Mouse (Mus musculus): ENCODE results near the gene Slc26a10. TPM values are rescaled to one million over a fixed set of nuclear protein-coding genes. Genes with fewer than 3 reads are reported as not detected.
"Not testable (repeated sequence)": the region's sequence is repeated elsewhere in the genome, so short reads cannot be mapped to it uniquely, and the experiment has no call there.

The Slc26a10 gene
- polyA plus RNA-seq, 1 experiment from 2014 or later, result 2.2 TPM

- Histone ChIP-seq H3K4me2 (replicated peaks) (no peak overlapping the region), H3K4me3 (no peak overlapping the region), H3K9ac (no peak overlapping the region), H3K9me3 (replicated peaks) (no peaks in the 10 kb centered on the region), H3K27me3 (no peaks in the 10 kb centered on the region), H3K4me1 (peaks cover 19% of the 10 kb centered on the region), H3K36me3 (peaks cover 45% of the 10 kb centered on the region), H3K27ac (no peak overlapping the region)
- WGBS, result 87% methylated on average over 8 of the region's 8 CpGs
- no peak for ATAC-seq (ENCODE audit: low FRiP score)
Observed at GRCm38 (mm10) chr10:127197104-127197503, 16.7 kb upstream of the Slc26a10 start.

- H3K4me3 ChIP-seq, result peak overlapping the region; percentile 92
- H3K27me3 ChIP-seq, result no peaks in the 10 kb centered on the region
- H3K27ac ChIP-seq, result peak overlapping the region; percentile 93
- peak overlapping the region; percentile 99 for H3K9ac ChIP-seq
- 6% methylated on average over 5 of the region's 5 CpGs for WGBS
- H3K9me3 ChIP-seq (replicated peaks), result no peaks in the 10 kb centered on the region
- peaks cover 47% of the 10 kb centered on the region for H3K36me3 ChIP-seq
- H3K4me2 ChIP-seq (replicated peaks), result peak overlapping the region; percentile 88
- peak; percentile 30 for ATAC-seq (ENCODE audit: low FRiP score)
- peaks cover 19% of the 10 kb centered on the region for H3K4me1 ChIP-seq
Observed at GRCm38 (mm10) chr10:127196392-127196791, 15.9 kb upstream of the Slc26a10 start.

GRCm38 (mm10) chr10:127195328-127196129, 15.1 kb upstream of the Slc26a10 start, which contains the start of gene Dtx3:
Gene Dtx3 (minus strand): TSS chr10:127195728.
- under 1% methylated on average over 38 of the region's 47 CpGs for WGBS
- H3K36me3 ChIP-seq, result peaks cover 43% of the 10 kb centered on the region

GRCm38 (mm10) chr10:127194428-127195327, 14.2 kb upstream of the Slc26a10 start:
- Histone ChIP-seq H3K9me3 (replicated peaks) (no peaks in the 10 kb centered on the region), H3K4me3 (peak overlapping the region; percentile 92), H3K4me1 (peaks cover 30% of the 10 kb centered on the region), H3K9ac (peak overlapping the region; percentile 99), H3K27ac (peak overlapping the region; percentile 93), H3K27me3 (no peaks in the 10 kb centered on the region), H3K36me3 (peaks cover 36% of the 10 kb centered on the region), H3K4me2 (replicated peaks) (peak overlapping the region; percentile 88)
- ATAC-seq (ENCODE audit: low FRiP score), result peak; percentile 39; the same call in 1 of the 2 replicates
- 23% methylated on average over 22 of the region's 22 CpGs for WGBS

More at GRCm38 (mm10) chr10:127195328-127196129, 15.1 kb upstream of the Slc26a10 start, which contains the start of gene Dtx3:
- peak; percentile 72 for ATAC-seq (ENCODE audit: low FRiP score)
- Histone ChIP-seq H3K4me3 (peak within 1 kb of the TSS; percentile 92), H3K27me3 (no peaks in the 10 kb centered on the region), H3K9me3 (replicated peaks) (no peaks in the 10 kb centered on the region), H3K27ac (peak within 1 kb of the TSS; percentile 93), H3K4me2 (replicated peaks) (peak within 1 kb of the TSS; percentile 88), H3K4me1 (peaks cover 22% of the 10 kb centered on the region), H3K9ac (peak within 1 kb of the TSS; percentile 99)

GRCm38 (mm10) chr10:127193011-127193410, 12.6 kb upstream of the Slc26a10 start:
- WGBS, result 84% methylated on average over 9 of the region's 9 CpGs
- no peak overlapping the region for H3K9ac ChIP-seq
- no peak overlapping the region for H3K4me2 ChIP-seq (replicated peaks)
- no peak overlapping the region for H3K27ac ChIP-seq
- H3K36me3 ChIP-seq, result peaks cover 19% of the 10 kb centered on the region
- H3K27me3 ChIP-seq, result no peaks in the 10 kb centered on the region
- no peak for ATAC-seq (ENCODE audit: low FRiP score)
- peaks cover 43% of the 10 kb centered on the region for H3K4me1 ChIP-seq
- no peak overlapping the region for H3K4me3 ChIP-seq
- H3K9me3 ChIP-seq (replicated peaks), result no peaks in the 10 kb centered on the region

- not testable (repeated sequence) for H3K4me2 ChIP-seq (replicated peaks); H3K9me3 ChIP-seq (replicated peaks); ATAC-seq (ENCODE audit: low FRiP score); H3K4me3 ChIP-seq; H3K27ac ChIP-seq; H3K9ac ChIP-seq; H3K27me3 ChIP-seq
- Histone ChIP-seq H3K4me1 (peaks cover 53% of the 10 kb centered on the region), H3K36me3 (peaks cover 17% of the 10 kb centered on the region; the same call in 1 of the 2 replicates)
- 87% methylated on average over 1 of the region's 1 CpGs for WGBS
Observed at GRCm38 (mm10) chr10:127192057-127192328, 11.5 kb upstream of the Slc26a10 start.

- peaks cover 17% of the 10 kb centered on the region; the same call in 1 of the 2 replicates for H3K36me3 ChIP-seq
- H3K4me2 ChIP-seq (replicated peaks), result no peak overlapping the region
- peaks cover 51% of the 10 kb centered on the region for H3K4me1 ChIP-seq
- no peak overlapping the region for H3K27ac ChIP-seq
- WGBS, result 78% methylated on average over 19 of the region's 19 CpGs
- H3K9ac ChIP-seq, result no peak overlapping the region
- H3K27me3 ChIP-seq, result no peaks in the 10 kb centered on the region
- no peak for ATAC-seq (ENCODE audit: low FRiP score)
- H3K4me3 ChIP-seq, result no peak overlapping the region
- no peaks in the 10 kb centered on the region for H3K9me3 ChIP-seq (replicated peaks)
Observed at GRCm38 (mm10) chr10:127191191-127192056, 11.0 kb upstream of the Slc26a10 start.

GRCm38 (mm10) chr10:127190398-127191190, 10.1 kb upstream of the Slc26a10 start:
- 34% methylated on average over 14 of the region's 14 CpGs for WGBS
- H3K4me3 ChIP-seq, result 0 out of 2 replicates have a peak overlapping the region, but pooled peaks have one; percentile 63
- H3K4me1 ChIP-seq, result peaks cover 47% of the 10 kb centered on the region
- H3K4me2 ChIP-seq (replicated peaks), result peak overlapping the region; percentile 96
- peak overlapping the region; percentile 87 for H3K27ac ChIP-seq
- peak overlapping the region; percentile 88; the same call in 1 of the 2 replicates for H3K9ac ChIP-seq
- ATAC-seq (ENCODE audit: low FRiP score), result no peak
- H3K9me3 ChIP-seq (replicated peaks), result no peaks in the 10 kb centered on the region
- peaks cover 21% of the 10 kb centered on the region; the same call in 1 of the 2 replicates for H3K36me3 ChIP-seq
- H3K27me3 ChIP-seq, result no peaks in the 10 kb centered on the region

GRCm38 (mm10) chr10:127189651-127190381, 9.4 kb upstream of the Slc26a10 start, which contains the start of gene Arhgef25:
Gene Arhgef25 (minus strand): TSS chr10:127190083.
- Histone ChIP-seq H3K27me3 (no peaks in the 10 kb centered on the region), H3K9me3 (replicated peaks) (no peaks in the 10 kb centered on the region), H3K4me3 (peak within 1 kb of the TSS; percentile 63), H3K36me3 (peaks cover 22% of the 10 kb centered on the region; the same call in 1 of the 2 replicates), H3K4me1 (peaks cover 47% of the 10 kb centered on the region), H3K27ac (peak within 1 kb of the TSS; percentile 87), H3K4me2 (replicated peaks) (peak within 1 kb of the TSS; percentile 96), H3K9ac (peak within 1 kb of the TSS; percentile 88)
- no peak for ATAC-seq (ENCODE audit: low FRiP score)
- under 1% methylated on average over 35 of the region's 35 CpGs for WGBS

- Histone ChIP-seq H3K9me3 (replicated peaks) (no peaks in the 10 kb centered on the region), H3K27ac (peak overlapping the region; percentile 87), H3K36me3 (peaks cover 22% of the 10 kb centered on the region; the same call in 1 of the 2 replicates), H3K4me1 (peaks cover 47% of the 10 kb centered on the region), H3K9ac (peak overlapping the region; percentile 88), H3K4me3 (peak overlapping the region; percentile 63), H3K27me3 (0 out of 2 replicates have a peak, but pooled peaks cover 5% of the 10 kb centered on the region), H3K4me2 (replicated peaks) (peak overlapping the region; percentile 96)
- ATAC-seq (ENCODE audit: low FRiP score), result peak; percentile 9
- under 1% methylated on average over 26 of the region's 26 CpGs for WGBS
Observed at GRCm38 (mm10) chr10:127189116-127189650, 8.7 kb upstream of the Slc26a10 start.
